Mouse (Mus musculus): ENCODE measurements at regions not wholly inside any gene's neighbourhood (a gene's known extent, or its start where the extent isn't known, plus 50 kb on each side); places are given as distances from the start of the nearest gene placed in this dataset.

DNA sequence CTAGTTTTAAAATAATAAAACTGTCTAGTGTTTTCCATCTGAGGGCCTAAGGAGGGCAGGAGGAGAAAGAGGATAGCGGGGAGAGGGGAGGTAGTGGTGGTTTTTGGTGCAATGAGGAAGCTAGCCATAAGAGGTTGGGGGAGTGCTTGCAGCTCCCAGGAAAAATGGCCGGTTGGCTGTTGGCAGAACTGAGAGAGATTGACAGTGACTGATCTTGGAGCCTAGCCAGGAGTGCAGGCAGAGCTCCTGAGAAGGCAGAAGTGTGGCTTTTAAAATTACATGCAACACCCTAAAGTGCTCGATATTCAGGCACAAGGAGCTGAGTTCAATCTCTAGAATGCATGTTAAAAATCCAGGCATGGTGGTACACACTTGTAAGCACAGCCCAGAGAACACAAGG, 938.3 kb upstream of the 2610301B20Rik start:
- Histone ChIP-seq H3K4me2 (ENCODE audit: low read depth) (no peak overlapping the region), H3K79me2 (ENCODE audit: control insufficient read depth, insufficient read depth) (no peaks in the 10 kb centered on the region), H3K27me3 (ENCODE audit: control insufficient read depth, insufficient read depth, insufficient read length) (no peaks in the 10 kb centered on the region), H3K4me3 (no peak overlapping the region), H3ac (ENCODE audit: control insufficient read depth, insufficient read length) (no peak overlapping the region), H3K36me3 (ENCODE audit: control insufficient read depth, insufficient read depth) (no peaks in the 10 kb centered on the region)
- no peak for TF ChIP-seq SRF (IDR thresholded peaks at IDR 0.05; ENCODE audit: control insufficient read depth, insufficient read length, low read depth)
- TF ChIP-seq MYOG (IDR thresholded peaks at IDR 0.05; ENCODE audit: control insufficient read depth in 1 of 3, insufficient read depth in 1 of 3, insufficient read length in 2 of 3, low read depth in 2 of 3): no peak
- no peak for TF ChIP-seq REST (IDR thresholded peaks at IDR 0.05; ENCODE audit: insufficient read depth, insufficient read length)
- TF ChIP-seq E2F4 (IDR thresholded peaks at IDR 0.05; ENCODE audit: insufficient read depth): no peak
- no peak for TF ChIP-seq TCF3 (IDR thresholded peaks at IDR 0.05; ENCODE audit: insufficient read length, low read depth)
- TF ChIP-seq CEBPB (IDR thresholded peaks at IDR 0.05; ENCODE audit: insufficient read depth, poor library complexity, severe bottlenecking): no peak
- no peak for TF ChIP-seq MAX (IDR thresholded peaks at IDR 0.05; ENCODE audit: low read depth)
- TF ChIP-seq MYOD1 (IDR thresholded peaks at IDR 0.05; ENCODE audit: control insufficient read depth in 1 of 3, insufficient read length in 2 of 3, low read depth in 2 of 3): no peak
- no peak for TF ChIP-seq POLR2A (IDR thresholded peaks at IDR 0.05; ENCODE audit: insufficient read length, low read depth)

DNA sequence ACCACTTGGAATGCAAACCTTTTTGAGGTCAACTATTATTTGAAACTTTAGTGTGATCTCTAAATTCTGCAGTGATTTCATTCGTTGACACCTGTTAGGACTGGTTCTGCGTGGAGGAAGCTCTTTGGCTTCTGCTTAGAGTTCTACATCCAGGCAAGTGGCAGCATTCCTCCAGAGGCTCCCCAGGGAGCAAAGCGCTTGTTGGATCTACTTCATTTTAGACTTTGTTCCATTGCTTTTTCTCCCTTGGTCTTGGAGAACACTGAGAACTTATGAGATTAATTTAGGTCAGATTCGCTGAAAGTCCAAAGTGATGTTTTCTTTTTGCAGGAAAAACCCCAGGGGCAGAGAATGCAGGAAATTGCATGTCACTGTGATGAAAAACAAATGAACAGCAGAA, 922.9 kb upstream of the 2610301B20Rik start:
- Histone ChIP-seq H3K27me3 (ENCODE audit: control insufficient read depth, insufficient read depth, insufficient read length) (no peaks in the 10 kb centered on the region), H3K4me3 (no peak overlapping the region), H3K36me3 (ENCODE audit: control insufficient read depth, insufficient read depth) (no peaks in the 10 kb centered on the region), H3ac (ENCODE audit: control insufficient read depth, insufficient read length) (no peak overlapping the region), H3K79me2 (ENCODE audit: control insufficient read depth, insufficient read depth) (no peaks in the 10 kb centered on the region), H3K4me2 (ENCODE audit: low read depth) (no peak overlapping the region)
- TF ChIP-seq MYOD1 (IDR thresholded peaks at IDR 0.05; ENCODE audit: control insufficient read depth in 1 of 3, insufficient read length in 2 of 3, low read depth in 2 of 3): no peak

DNA sequence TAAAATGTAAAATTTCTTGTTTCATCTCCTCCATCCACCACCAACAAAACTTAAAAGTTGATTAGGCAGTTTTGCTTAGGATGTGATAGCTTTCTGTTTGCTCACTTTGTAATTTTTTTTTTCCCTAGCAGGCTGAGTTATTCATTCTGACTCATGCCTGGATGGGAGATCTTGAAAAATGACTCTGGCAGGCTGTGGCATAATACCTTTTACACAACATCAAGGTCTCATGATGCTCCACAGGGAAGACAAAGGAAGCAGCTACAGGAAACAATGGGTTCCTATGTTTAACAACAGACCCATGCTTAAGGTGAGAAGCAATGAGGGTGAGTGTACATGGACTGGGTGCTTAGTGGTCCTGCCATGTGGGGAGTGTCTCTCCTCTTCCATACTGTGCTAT, 899.7 kb upstream of the 2610301B20Rik start:
- TF ChIP-seq POLR2AphosphoS2 (IDR thresholded peaks at IDR 0.05; ENCODE audit: insufficient read length, low read depth) (no peak), TCF12 (IDR thresholded peaks at IDR 0.05; ENCODE audit: insufficient read depth, poor library complexity, severe bottlenecking) (no peak), SRF (IDR thresholded peaks at IDR 0.05; ENCODE audit: control insufficient read depth, insufficient read length, low read depth) (no peak), MYOD1 (IDR thresholded peaks at IDR 0.05; ENCODE audit: control insufficient read depth in 1 of 3, insufficient read length in 2 of 3, low read depth in 2 of 3) (no peak), MAX (IDR thresholded peaks at IDR 0.05; ENCODE audit: low read depth) (no peak)
- Histone ChIP-seq H3K4me2 (ENCODE audit: low read depth) (no peak overlapping the region), H3ac (ENCODE audit: control insufficient read depth, insufficient read length) (no peak overlapping the region), H3K36me3 (ENCODE audit: control insufficient read depth, insufficient read depth) (no peaks in the 10 kb centered on the region), H3K4me3 (no peak overlapping the region), H3K79me2 (ENCODE audit: control insufficient read depth, insufficient read depth) (no peaks in the 10 kb centered on the region), H3K27me3 (ENCODE audit: control insufficient read depth, insufficient read depth, insufficient read length) (no peaks in the 10 kb centered on the region)

DNA sequence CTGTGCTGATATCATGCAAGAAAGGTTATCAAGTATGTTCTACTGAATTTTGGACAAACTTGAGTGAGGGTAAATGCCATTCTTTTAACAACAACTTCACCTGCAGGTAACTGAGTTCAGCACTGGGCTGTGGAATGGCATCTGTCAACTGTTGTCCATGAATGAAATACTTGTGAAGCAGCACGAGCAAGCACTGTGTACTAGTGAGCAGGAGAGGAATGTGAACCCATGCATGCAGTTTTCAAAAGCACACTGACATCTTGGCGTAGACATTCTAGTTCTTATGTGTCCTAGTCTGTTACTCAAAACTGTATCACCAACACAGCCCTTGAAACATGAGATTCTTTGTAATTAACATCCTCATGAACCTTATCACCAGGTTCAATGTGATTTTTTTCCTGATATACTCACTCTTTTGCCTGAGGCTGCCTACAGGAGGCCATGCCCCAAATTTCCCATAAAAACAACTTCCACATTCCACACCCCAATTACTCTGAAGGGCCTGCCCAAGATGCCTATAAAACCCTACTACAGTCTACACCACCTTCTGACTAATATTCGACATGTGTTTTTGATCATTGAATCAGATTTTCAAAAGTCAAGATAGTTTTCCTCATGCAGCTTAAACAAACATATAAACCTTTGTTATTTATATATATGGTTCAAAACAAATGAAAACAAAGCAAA, 892.8 kb upstream of the 2610301B20Rik start:
- no peaks in the 10 kb centered on the region for H3K79me2 ChIP-seq (ENCODE audit: control insufficient read depth, insufficient read depth)
- H3K36me3 ChIP-seq (ENCODE audit: control insufficient read depth, insufficient read depth): no peaks in the 10 kb centered on the region
- H3K27me3 ChIP-seq (ENCODE audit: control insufficient read depth, insufficient read depth, insufficient read length): no peaks in the 10 kb centered on the region
- H3ac ChIP-seq (ENCODE audit: control insufficient read depth, insufficient read length): no peak overlapping the region
- TF ChIP-seq MYOG (IDR thresholded peaks at IDR 0.05; ENCODE audit: control insufficient read depth in 1 of 3, insufficient read depth in 1 of 3, insufficient read length in 2 of 3, low read depth in 2 of 3): no peak
- no peak overlapping the region for H3K4me2 ChIP-seq (ENCODE audit: low read depth)
- H3K4me3 ChIP-seq: no peak overlapping the region

DNA sequence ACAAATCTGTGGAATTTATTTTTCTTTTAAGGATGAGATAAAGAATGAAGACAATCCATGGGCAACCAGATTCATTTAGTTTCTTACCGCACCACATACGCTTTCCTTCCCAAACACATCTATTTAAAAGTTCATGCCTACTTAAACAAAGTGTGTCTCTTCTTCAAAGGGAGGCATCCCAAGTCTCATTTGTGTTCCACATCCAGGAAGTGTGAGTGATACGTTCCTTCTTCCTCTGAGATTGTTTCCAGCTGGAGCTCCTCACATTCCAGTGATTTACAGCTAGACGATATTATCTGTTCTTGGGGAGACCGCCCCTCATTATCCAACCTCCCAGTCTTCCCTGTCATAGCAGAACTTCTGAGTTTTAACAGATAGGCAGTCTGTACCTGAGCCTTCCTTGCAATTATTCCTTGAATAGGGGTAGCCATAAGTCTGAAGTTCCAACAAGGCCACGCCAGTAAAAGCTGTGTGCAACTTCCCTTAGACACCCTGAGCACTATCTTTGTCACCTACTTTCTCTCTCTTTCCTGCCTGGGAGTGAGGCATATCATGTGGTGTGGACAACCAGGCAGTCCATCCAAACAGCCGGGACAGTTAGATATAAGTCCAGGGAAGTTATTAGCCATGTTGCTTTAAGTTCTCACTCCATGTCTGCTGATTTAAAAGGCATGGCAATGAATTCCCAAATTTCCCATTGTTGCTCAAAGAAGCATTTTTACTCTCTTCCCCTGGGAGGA, 891.3 kb upstream of the 2610301B20Rik start:
- no peak for TF ChIP-seq POLR2A (IDR thresholded peaks at IDR 0.05; ENCODE audit: insufficient read length, low read depth)
- no peak for TF ChIP-seq MYOG (IDR thresholded peaks at IDR 0.05; ENCODE audit: control insufficient read depth in 1 of 3, insufficient read depth in 1 of 3, insufficient read length in 2 of 3, low read depth in 2 of 3)
- TF ChIP-seq TCF3 (IDR thresholded peaks at IDR 0.05; ENCODE audit: insufficient read length, low read depth): no peak
- TF ChIP-seq MYOD1 (IDR thresholded peaks at IDR 0.05; ENCODE audit: control insufficient read depth in 1 of 3, insufficient read length in 2 of 3, low read depth in 2 of 3): no peak
- no peak for TF ChIP-seq TCF12 (IDR thresholded peaks at IDR 0.05; ENCODE audit: insufficient read depth, poor library complexity, severe bottlenecking)
- no peak for TF ChIP-seq E2F4 (IDR thresholded peaks at IDR 0.05; ENCODE audit: insufficient read depth)
- no peak for TF ChIP-seq MAX (IDR thresholded peaks at IDR 0.05; ENCODE audit: low read depth)
- TF ChIP-seq POLR2AphosphoS2 (IDR thresholded peaks at IDR 0.05; ENCODE audit: insufficient read length, low read depth): no peak
- no peak for TF ChIP-seq SRF (IDR thresholded peaks at IDR 0.05; ENCODE audit: control insufficient read depth, insufficient read length, low read depth)
- TF ChIP-seq REST (IDR thresholded peaks at IDR 0.05; ENCODE audit: insufficient read depth, insufficient read length): no peak
- TF ChIP-seq CEBPB (IDR thresholded peaks at IDR 0.05; ENCODE audit: insufficient read depth, poor library complexity, severe bottlenecking): no peak
- no peak for TF ChIP-seq USF1 (IDR thresholded peaks at IDR 0.05; ENCODE audit: low read depth)
- no peak overlapping the region for H3K4me2 ChIP-seq (ENCODE audit: low read depth)
- no peaks in the 10 kb centered on the region for H3K36me3 ChIP-seq (ENCODE audit: control insufficient read depth, insufficient read depth)

More for the DNA sequence above, 891.3 kb upstream of the 2610301B20Rik start:
- H3K4me3 ChIP-seq: no peak overlapping the region
- H3K27me3 ChIP-seq (ENCODE audit: control insufficient read depth, insufficient read depth, insufficient read length): no peaks in the 10 kb centered on the region
- no peaks in the 10 kb centered on the region for H3K79me2 ChIP-seq (ENCODE audit: control insufficient read depth, insufficient read depth)
- H3ac ChIP-seq (ENCODE audit: control insufficient read depth, insufficient read length): no peak overlapping the region

All from myocyte (in vitro differentiated cells).